In the genomic region with DNA sequence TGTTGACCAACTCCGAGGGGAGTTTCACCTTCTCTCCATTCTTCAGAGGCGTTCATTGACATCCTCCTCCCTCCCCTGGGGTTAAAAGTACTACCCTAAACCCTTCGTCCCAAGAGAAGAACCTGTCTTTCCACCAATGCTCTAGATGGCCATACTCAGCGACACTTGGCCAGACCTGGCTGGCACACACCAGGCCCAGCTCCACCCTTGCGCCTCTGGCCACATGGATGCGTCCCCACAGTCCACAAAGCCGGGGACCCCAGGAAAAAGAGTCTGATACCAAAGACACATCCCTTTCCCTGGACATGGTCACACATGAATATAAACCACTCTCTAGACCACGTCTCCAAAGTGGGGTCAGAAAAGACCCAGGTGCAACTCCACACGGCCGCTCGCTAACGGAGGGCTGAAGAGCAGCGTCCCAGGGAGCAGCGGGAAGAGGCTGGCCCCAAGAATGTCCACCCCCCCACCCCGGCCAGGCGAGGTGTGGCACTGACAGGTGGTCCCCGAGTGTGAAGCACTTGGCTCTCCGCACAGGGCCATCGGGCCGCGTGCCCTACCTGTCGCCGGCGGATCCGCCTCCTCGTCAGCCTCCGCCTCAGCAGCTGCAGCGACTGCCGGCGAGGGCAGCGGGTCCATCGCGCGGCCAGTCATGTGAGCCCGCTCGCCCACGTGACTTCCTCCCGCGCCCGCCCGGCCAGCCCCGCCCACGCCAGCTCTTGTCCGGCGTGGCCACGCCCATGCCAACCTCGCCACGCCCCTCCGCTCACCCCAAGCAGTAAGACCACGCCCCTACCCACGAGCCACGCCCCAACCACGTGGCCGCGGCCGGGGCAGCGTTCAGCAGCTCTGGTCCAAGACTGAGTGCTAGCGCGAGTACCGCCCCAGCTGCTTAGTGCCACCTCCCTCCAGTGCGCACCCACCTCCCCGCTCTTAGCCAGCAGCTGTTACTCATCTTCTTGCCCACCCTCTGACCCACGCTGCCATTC, we compare ENCODE assay signal across 8 mouse cellular contexts. TPM values are rescaled to one million over a fixed set of nuclear protein-coding genes. Genes with fewer than 3 reads are reported as not detected.
DNase-seq lines count a peak whose midpoint lies in the region; ATAC-seq and TF ChIP-seq lines count a peak whose summit lies in the region.

A gene (minus strand): TSS at position 675 of the 989 bp plus-strand sequence.

- peak within 1 kb of the TSS; percentile 80 for H3K4me3 ChIP-seq in heart, embryonic 12.5 days
- peak within 1 kb of the TSS; percentile 62 for H3K4me3 ChIP-seq in kidney, postnatal 0 days (replicated peaks; ENCODE audit: low read depth, low read length)
- peak within 1 kb of the TSS; percentile 80 for H3K4me3 ChIP-seq in liver, embryonic 11.5 days (ENCODE audit: low read depth, low read length)
- peak within 1 kb of the TSS; percentile 66 for H3K4me3 ChIP-seq in stomach, embryonic 14.5 days (ENCODE audit: low read depth, low read length)

- 0 out of 2 replicates have a peak, but pooled peaks cover 4% of the 10 kb centered on the region for H3K27me3 ChIP-seq in heart, embryonic 12.5 days (replicated peaks)
- H3K27me3 ChIP-seq in kidney, postnatal 0 days (ENCODE audit: insufficient read depth, low read length) = no peaks in the 10 kb centered on the region
- H3K27me3 ChIP-seq in liver, embryonic 11.5 days (replicated peaks; ENCODE audit: control insufficient read depth, insufficient read depth, low read length) = no peaks in the 10 kb centered on the region
- H3K27me3 ChIP-seq in stomach, embryonic 14.5 days (ENCODE audit: control insufficient read depth, insufficient read depth, low read length) = no peaks in the 10 kb centered on the region; the same call in 1 of the 2 replicates

- DNase-seq in CD4-positive helper T cell, adult 2 months (ENCODE audit: low read depth, low spot score) = peak; percentile 89
- DNase-seq in brain, embryonic 18.5 days (ENCODE audit: low read depth, low spot score) = peak; percentile 56
- DNase-seq in kidney, postnatal 0 days (ENCODE audit: low spot score) = peak; percentile 97
- DNase-seq in liver, embryonic 11.5 days (ENCODE audit: low spot score) = peak; percentile 98
- peak; percentile 81 for DNase-seq in naive thymus-derived CD4-positive, alpha-beta T cell, adult 2 months (ENCODE audit: low read depth)

- peaks cover 20% of the 10 kb centered on the region for H3K4me1 ChIP-seq in heart, embryonic 12.5 days (replicated peaks)
- H3K4me1 ChIP-seq in kidney, postnatal 0 days (replicated peaks; ENCODE audit: insufficient read depth, low read length) = peaks cover 26% of the 10 kb centered on the region
- H3K4me1 ChIP-seq in liver, embryonic 11.5 days (replicated peaks; ENCODE audit: control insufficient read depth, insufficient read depth, low read length) = peaks cover 21% of the 10 kb centered on the region
- peaks cover 8% of the 10 kb centered on the region; the same call in 1 of the 2 replicates for H3K4me1 ChIP-seq in stomach, embryonic 14.5 days (ENCODE audit: control insufficient read depth, insufficient read depth, low read length)

- peak within 1 kb of the TSS; percentile 87 for H3K9ac ChIP-seq in heart, embryonic 12.5 days
- peak within 1 kb of the TSS; percentile 68 for H3K9ac ChIP-seq in kidney, postnatal 0 days (ENCODE audit: low read depth, low read length)
- peak within 1 kb of the TSS; percentile 62 for H3K9ac ChIP-seq in liver, embryonic 11.5 days (ENCODE audit: low read depth, low read length)
- peak within 1 kb of the TSS; percentile 57 for H3K9ac ChIP-seq in stomach, embryonic 14.5 days (replicated peaks; ENCODE audit: low read depth, low read length)

- peak; percentile 92 for ATAC-seq in erythroid progenitor cell, adult 5-6 weeks (replicated peaks; ENCODE audit: low FRiP score, poor library complexity, severe bottlenecking)
- ATAC-seq in heart, embryonic 12.5 days (ENCODE audit: insufficient number of reproducible peaks, low FRiP score) = peak; percentile 94
- peak; percentile 92 for ATAC-seq in kidney, postnatal 0 days (replicated peaks; ENCODE audit: low FRiP score, low read depth)
- peak; percentile 90 for ATAC-seq in liver, embryonic 11.5 days (replicated peaks; ENCODE audit: low FRiP score)
- ATAC-seq in stomach, embryonic 14.5 days (ENCODE audit: insufficient number of reproducible peaks, insufficient read depth, low FRiP score, low read depth) = peak; percentile 91

- WGBS in heart, embryonic 12.5 days = under 1% methylated on average over 63 of the region's 63 CpGs
- WGBS in kidney, postnatal 0 days = under 1% methylated on average over 61 of the region's 63 CpGs
- under 1% methylated on average over 63 of the region's 63 CpGs for WGBS in liver, embryonic 11.5 days
- WGBS in stomach, embryonic 14.5 days = under 1% methylated on average over 63 of the region's 63 CpGs

- no peaks in the 10 kb centered on the region for H3K36me3 ChIP-seq in heart, embryonic 12.5 days
- no peaks in the 10 kb centered on the region for H3K36me3 ChIP-seq in kidney, postnatal 0 days (ENCODE audit: insufficient read depth, low read length)
- H3K36me3 ChIP-seq in liver, embryonic 11.5 days (ENCODE audit: control insufficient read depth, insufficient read depth, low read length) = no peaks in the 10 kb centered on the region
- no peaks in the 10 kb centered on the region for H3K36me3 ChIP-seq in stomach, embryonic 14.5 days (ENCODE audit: control insufficient read depth, insufficient read depth, low read length)

- no peak within 1 kb of the TSS for H3K27ac ChIP-seq in heart, embryonic 12.5 days (ENCODE audit: poor library complexity, severe bottlenecking)
- H3K27ac ChIP-seq in kidney, postnatal 0 days = peak within 1 kb of the TSS; percentile 79; the same call in 1 of the 2 replicates
- peak within 1 kb of the TSS; percentile 51 for H3K27ac ChIP-seq in liver, embryonic 11.5 days (ENCODE audit: low read depth, low read length)
- H3K27ac ChIP-seq in stomach, embryonic 14.5 days (ENCODE audit: low read length) = no peak within 1 kb of the TSS

- H3K4me2 ChIP-seq in heart, embryonic 12.5 days = peak within 1 kb of the TSS; percentile 93
- H3K4me2 ChIP-seq in kidney, postnatal 0 days (ENCODE audit: low read length) = peak within 1 kb of the TSS; percentile 96
- peak within 1 kb of the TSS; percentile 72 for H3K4me2 ChIP-seq in liver, embryonic 11.5 days
- peak within 1 kb of the TSS; percentile 96 for H3K4me2 ChIP-seq in stomach, embryonic 14.5 days (replicated peaks; ENCODE audit: low read depth, low read length)

- no peaks in the 10 kb centered on the region for H3K9me3 ChIP-seq in heart, embryonic 12.5 days (replicated peaks)
- H3K9me3 ChIP-seq in kidney, postnatal 0 days (replicated peaks; ENCODE audit: low read length) = no peaks in the 10 kb centered on the region
- no peaks in the 10 kb centered on the region for H3K9me3 ChIP-seq in liver, embryonic 11.5 days (ENCODE audit: control insufficient read depth, low read length)
- no peaks in the 10 kb centered on the region for H3K9me3 ChIP-seq in stomach, embryonic 14.5 days (ENCODE audit: control insufficient read depth, low read depth, low read length)

- TF ChIP-seq CTCF in kidney, postnatal 0 days (IDR thresholded peaks at IDR 0.05; ENCODE audit: low read depth) = no peak

RNA-seq across cellular contexts. Expression of the gene that starts here (rescaled TPM):
- 0.84 and 1.1 TPM in 2 replicates for total RNA-seq in erythroid progenitor cell, adult 5-6 weeks (2015; ENCODE audit: low replicate concordance)
- 1.0 TPM in 1 of 2 replicates, not detected in the other for total RNA-seq in erythroid progenitor cell, adult 5-6 weeks (2017; ENCODE audit: low replicate concordance)
- 15.2 and 16.5 TPM in 2 replicates for polyA plus RNA-seq in heart, embryonic 12.5 days (2016; fragmentation: Nextera tagmentation; extraction: Ambion mirVana)
- 28.8 and 31.8 TPM in 2 replicates for polyA plus RNA-seq in kidney, postnatal 0 days (2015; fragmentation: Nextera tagmentation; extraction: Ambion mirVana)
- 10.6 and 10.7 TPM in 2 replicates for polyA plus RNA-seq in liver, embryonic 11.5 days (2014; fragmentation: Nextera tagmentation; extraction: Ambion mirVana)
- 8.3 and 9.1 TPM in 2 replicates for polyA plus RNA-seq in stomach, embryonic 14.5 days (2014; fragmentation: Nextera tagmentation; extraction: Ambion mirVana)

Comparison
In these comparisons a context has a peak if more than half of its experiments do, and no peak if none do; other contexts are left out.
1. H3K27ac ChIP-seq: peak in kidney, postnatal 0 days (single experiment) and liver, embryonic 11.5 days (single experiment); none in heart, embryonic 12.5 days (single experiment) and stomach, embryonic 14.5 days (single experiment).
2. Peak in every context shown above with its lines, with median percentiles within 50 percentile points of each other: DNase-seq, ATAC-seq, H3K4me2 ChIP-seq, H3K4me3 ChIP-seq and H3K9ac ChIP-seq.